Mouse (Mus musculus) thymus, adult 2 months (tissue): ENCODE results near the gene Nell2.

Experiments
- CTCF ChIP-seq: fragments of 200-500 bp; IDR thresholded peaks from 2 replicates; pipeline ENCODE4 v1.5.1; 2012; ENCODE audit warnings: mild to moderate bottlenecking, control low read depth, low read length, moderate library complexity, borderline replicate concordance; ENCODE audit not compliant: control insufficient read depth, poor library complexity, insufficient read depth; ENCODE audit errors: extremely low read depth
- POLR2A ChIP-seq: fragments of 200-500 bp; IDR thresholded peaks from 2 replicates; pipeline ENCODE4 v1.6.1; 2012; ENCODE audit warnings: mild to moderate bottlenecking, low read length, control low read depth, moderate library complexity; ENCODE audit not compliant: control insufficient read depth, poor library complexity, insufficient read depth; ENCODE audit errors: extremely low read depth

DNA sequence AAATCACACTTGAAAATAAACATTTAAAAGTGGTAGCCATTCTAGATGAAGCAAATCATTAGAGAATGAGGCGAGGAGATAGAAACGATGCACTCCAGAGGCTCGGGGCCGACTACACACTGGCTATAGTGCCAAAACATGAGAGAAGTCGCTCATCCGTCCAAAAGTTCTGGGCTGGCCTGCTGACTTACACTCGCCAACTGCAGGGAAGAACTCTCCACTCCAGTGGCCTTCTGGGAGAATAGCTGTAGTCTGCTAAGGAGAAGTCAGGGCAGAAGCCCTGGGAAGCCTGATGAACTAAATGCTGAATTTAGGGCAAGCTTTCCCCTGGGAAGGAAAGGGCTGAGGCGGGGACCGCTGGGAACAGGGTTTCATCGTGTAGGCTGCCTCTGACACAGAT is 231.8 kb downstream of the Nell2 start:
- TF ChIP-seq CTCF, result no peak
- no peak for TF ChIP-seq POLR2A
